Mouse (Mus musculus) urinary bladder, adult 18-20 months (tissue): ENCODE data around the gene Tas2r134.

Source experiments
- DNase-seq, 2 experiments: peaks; one replicate each; pipeline ENCODE4 v3.0.0; 2022; ENCODE audit warnings: low spot score in 2 of 2, mixed read lengths in 2 of 2

Tas2r134 gene

GRCm38 (mm10) chr2:51652086-51652485 lies 24.8 kb downstream of the Tas2r134 start:
- DNase-seq, result no peak

GRCm38 (mm10) chr2:51657684-51658083 lies 30.4 kb downstream of the Tas2r134 start:
- DNase-seq, result no peak

- no peak for DNase-seq
These were observed 31.0 kb downstream of the Tas2r134 start for GRCm38 (mm10) chr2:51658288-51658687.

GRCm38 (mm10) chr2:51674321-51674720 lies 47.0 kb downstream of the Tas2r134 start:
- no peak for DNase-seq
